Mouse (Mus musculus) heart, postnatal 10 days (tissue): ENCODE results near the gene Ipmk. TPM values are rescaled to one million over a fixed set of nuclear protein-coding genes. Genes with fewer than 3 reads are reported as not detected.

Experiments used
- DNase-seq, 2 experiments: peaks; one replicate each; pipeline ENCODE4 v3.0.0; 2021
- intact Hi-C: fragments of 180-260 bp; cut with DNase I; formaldehyde crosslinking; loops from one replicate; pipeline ENCODE4 v1.15.1; 2025
- total RNA-seq, 2 experiments: library from RNA; stranded (reverse); gene quantifications; 2 replicates each; pipeline ENCODE4 v1.2.3; 2021

The Ipmk gene
- total RNA-seq, 2 experiments from 2014 or later = 14.9 to 15.0 TPM

DNA sequence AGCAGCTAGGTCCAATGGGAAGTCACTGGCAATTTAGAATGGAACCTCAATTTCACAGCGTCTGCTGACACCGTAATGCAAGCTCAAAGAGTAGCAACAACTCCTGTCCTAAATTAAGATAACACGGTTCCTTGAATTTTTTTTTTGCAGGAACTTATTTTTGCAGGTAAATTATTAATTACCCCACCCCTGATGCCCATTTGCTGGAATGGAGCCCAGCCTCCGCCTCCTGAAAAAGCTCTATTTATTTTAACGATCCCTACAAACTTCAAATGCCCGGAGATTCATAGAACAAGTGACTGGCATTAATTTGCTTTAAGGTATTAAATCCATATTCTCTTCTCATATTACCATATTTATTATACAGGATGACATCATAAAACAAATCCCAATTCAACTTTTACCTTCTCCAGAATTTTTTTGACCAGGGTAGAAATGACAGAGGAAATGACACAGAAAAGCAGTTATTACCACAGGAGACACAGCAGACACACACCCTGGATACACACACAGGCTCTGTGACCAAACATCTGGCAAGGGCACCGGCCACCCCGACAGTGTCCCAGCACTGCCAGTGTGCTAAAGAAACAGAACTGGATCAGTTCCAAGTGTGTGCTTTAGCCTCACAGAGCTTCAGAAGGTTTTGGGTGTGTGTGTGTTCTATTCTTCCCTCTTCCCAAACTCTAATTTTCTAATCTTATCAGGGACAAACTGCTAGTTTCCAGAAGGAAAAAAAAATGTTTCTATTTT lies 9.2 kb upstream of the Ipmk start:
- DNase-seq = no peak
- intact Hi-C loops = no loop called here

DNA sequence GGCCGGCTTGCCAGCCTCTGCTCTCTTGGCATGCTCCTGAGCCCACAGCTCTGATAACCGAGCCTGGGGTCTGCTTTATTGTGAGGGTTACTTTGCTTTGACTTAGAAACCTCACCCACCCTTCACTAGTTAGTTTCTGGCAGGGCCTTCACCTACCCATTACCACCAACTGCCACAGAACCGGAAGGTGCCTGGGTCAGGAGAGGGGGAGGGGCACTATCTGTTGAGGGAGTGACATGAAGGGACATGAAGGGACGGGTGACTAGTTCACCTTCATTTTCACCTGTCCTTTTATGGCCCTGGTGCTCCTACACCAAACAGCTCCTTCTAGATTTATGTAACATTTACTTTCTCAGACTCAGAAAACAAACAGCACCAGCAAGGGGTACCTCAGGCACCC lies 8.1 kb upstream of the Ipmk start:
- no peak for DNase-seq
- intact Hi-C loops = no loop called here

DNA sequence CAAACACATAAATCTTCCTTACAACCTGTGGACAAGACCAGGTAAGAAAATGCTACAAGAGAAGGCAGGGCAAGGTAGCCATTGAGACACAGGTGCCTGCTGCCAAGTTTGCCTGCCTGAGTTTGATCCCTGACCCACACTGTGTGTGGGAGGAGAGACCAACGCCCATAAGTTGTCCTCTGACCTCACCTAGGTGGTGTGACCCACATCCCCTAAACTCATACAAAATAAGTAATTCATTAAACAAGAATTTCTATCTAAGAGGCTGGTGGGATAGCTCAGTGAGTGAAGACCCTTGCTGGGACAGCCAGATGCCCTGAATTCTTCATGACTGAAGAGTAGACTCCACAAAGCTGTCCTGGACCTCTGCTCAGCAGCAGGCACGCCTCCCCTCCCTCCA lies 7.4 kb upstream of the Ipmk start:
- no peak for DNase-seq
- intact Hi-C loops = no loop called here

DNA sequence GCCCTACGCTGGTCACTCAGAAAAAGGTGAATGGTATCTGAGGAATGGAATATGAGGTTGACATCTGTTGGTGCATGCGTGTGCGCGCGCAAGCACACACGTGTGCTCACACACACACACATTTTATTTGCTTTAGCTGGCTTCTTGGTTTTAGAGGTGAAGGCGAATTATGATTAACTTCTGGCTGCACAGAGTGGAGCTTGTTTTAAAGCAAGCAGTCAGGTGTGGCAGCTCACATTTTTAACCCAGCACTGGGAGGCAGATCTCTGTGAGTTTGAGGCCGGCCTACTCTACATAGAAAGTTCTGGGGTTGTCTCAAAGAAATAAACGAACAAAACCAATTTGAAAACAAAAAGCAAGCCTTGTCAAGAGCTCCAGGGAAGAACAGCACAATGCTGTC lies 6.3 kb upstream of the Ipmk start:
- DNase-seq = no peak
- intact Hi-C loops = no loop called here

DNA sequence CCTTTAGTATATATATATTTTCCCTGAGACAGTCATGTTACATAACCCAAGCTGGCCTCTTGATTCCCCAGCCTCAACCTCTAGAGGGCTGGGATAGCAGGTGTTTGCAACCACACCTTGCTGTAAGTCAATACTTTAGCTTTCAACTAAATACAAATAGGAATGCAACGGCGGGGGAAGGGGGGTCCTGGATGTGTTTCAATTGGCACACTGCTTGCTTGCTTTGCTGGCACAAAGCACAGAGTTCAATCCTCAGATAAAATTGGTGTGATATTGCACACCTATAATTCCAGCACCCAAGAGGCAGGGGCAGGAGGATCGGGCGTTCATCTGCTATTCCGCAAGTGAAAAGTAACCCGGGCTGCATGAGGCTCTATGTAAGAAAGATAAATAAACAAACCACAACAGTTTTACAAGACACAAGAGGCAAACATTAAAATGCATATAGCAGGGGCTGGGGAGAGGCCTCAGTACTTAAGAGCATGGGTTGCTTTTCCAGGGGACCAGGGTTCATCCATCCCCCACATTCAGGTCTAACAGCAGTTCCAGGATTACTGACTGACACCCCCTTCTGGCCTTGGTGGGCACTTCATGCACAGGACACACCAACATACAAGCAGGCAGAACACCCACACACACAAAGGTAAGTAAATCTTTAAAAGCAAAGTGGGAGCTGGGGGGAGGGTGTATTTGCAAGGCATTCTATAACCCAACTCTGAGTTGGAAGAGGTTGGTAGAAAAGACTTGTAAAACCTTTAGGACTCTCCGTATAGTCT lies 5.3 kb upstream of the Ipmk start:
- DNase-seq = no peak
- intact Hi-C loops = no loop called here

DNA sequence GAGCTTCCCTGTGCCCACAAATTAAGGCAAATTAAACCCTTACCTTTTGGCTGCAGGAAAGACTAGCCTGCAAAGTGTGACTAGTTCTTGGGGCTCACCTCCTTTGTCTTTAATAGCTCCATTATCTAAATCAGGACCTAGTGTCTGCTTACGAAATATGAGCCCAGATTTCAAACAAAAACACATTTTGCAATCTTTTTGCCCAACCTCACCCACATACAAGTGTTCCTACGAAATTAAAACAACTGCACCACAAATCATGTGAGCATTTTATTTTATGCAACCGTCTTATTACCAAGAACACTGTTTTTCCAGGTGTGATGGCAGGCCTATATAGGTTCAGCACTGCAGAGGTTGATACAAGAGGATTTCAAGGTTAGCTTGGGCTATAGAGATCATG lies 4.4 kb upstream of the Ipmk start:
- intact Hi-C loops = no loop called here
- DNase-seq = no peak

DNA sequence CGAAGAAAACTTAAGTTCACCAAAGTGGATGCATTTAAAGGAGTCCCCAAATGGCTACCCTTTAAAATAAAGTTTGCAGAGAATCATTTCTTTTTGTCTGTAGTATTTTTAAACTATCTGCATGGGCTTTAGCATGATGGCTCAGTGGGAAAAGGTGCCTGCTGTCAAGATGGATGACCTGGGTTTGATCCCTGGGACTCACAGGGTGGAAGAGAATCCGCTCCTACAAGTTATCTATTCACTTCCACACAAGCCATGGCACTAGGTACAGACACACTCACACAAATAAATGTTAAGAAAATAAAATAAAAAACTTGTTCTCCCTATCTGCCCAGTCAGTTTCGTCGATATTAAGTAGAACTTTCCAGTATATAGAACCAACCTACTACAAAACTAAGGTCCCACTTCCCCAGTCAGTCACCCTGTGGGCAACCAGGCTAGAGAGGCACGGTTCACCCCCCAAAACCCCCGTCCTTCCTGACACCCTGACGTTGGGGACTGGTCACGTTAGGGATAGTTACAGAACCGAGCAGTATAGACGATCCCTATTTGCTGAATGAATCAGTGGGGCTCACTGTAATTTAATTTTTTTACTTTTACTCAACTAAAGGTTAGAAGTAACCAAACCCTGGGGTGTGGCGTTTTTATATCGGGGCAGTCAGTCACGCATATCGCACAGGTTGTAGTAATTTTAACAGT lies 3.8 kb upstream of the Ipmk start:
- intact Hi-C loops = no loop called here
- DNase-seq = no peak

DNA sequence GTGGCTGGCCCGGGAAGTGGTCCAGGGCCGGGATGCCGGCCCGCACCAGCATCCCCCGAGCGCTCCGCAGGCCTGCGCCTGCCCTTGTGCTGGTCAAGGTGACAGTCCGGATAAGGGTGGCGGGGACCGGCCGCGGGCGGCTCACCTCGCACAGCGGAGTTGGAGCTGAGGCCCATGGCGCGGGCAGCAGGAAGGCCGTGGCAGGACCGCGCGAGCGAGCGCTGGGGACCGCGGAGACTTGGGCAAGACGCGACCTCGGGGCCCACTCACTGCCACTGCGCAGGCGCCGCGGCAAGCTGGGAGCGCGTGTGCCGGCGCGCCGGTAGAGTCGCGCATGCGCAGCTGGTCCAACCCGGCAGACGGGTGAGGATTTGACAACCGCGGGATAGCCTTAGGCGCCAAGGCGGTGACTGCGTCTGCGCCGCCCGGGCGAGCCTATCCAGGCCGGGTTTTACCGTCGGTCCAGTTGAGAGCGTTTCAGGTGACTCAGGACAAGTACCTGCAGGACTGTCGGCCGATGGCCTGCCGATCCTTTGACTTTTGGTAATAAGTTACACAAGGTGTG lies 2.9 kb upstream of the Ipmk start, which contains the start of gene Cisd1:
TSS of gene Cisd1 (minus strand) at position 376 of the 565 bp plus-strand sequence.
- peak; percentile 94 to 96 for DNase-seq
- intact Hi-C loops = no loop called here

DNA sequence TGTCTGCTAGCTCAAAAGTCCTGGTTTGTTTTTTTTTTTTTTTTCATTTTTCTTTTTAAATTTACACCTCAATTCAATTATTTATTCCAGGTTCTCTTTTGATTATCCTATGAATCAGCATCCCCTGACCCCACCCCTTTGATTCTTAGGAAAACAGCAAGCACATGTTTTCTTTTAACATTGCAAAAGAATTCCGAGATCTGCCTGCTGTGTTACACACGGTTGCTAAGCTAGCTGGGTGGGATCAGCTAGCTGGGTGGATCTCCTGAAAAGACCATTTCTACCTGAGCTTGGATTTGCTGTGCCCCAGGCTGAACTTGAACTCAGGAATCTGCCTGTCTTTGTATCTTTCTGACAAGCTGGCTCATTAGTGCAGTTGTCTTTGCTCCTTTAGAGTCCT lies 1.5 kb upstream of the Ipmk start:
- DNase-seq = no peak
- intact Hi-C loops = no loop called here

DNA sequence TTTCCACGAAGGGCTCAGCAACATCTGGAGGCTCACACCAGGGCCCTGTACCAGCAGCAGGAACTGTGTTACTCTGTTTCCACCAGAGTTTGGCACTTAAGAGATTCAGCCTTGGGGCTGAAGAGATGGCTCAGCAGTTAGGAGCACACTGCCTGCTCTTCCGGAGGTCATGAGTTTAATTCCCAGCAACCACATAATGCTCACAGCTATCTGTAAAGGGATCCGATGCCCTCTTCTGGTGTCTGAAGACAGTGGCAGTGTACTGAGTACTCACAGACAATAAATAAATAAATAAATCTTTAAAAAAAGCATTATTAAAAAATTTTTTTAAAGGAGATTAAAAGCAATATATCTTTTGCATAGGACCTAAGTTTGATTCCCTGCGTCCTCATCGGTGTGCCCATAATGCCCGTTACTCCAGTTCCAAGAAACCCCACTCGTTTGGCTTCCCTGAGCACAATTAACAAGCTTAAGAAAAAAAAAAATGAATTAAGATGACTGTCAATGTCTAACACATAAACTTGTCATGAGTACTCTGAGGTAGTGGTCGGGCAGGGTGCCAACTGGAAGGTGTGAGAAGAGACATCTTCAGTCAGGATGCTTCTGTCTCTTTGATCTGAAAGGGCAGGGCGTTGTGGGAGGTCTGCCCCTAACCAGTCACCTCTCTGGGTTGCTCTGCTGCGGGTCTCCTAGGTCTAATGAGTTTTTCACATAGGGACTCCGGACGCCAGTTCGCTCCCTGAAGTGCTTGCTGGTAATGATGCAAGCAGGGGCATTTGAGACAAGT lies 648 bp upstream of the Ipmk start:
- no peak for DNase-seq

DNA sequence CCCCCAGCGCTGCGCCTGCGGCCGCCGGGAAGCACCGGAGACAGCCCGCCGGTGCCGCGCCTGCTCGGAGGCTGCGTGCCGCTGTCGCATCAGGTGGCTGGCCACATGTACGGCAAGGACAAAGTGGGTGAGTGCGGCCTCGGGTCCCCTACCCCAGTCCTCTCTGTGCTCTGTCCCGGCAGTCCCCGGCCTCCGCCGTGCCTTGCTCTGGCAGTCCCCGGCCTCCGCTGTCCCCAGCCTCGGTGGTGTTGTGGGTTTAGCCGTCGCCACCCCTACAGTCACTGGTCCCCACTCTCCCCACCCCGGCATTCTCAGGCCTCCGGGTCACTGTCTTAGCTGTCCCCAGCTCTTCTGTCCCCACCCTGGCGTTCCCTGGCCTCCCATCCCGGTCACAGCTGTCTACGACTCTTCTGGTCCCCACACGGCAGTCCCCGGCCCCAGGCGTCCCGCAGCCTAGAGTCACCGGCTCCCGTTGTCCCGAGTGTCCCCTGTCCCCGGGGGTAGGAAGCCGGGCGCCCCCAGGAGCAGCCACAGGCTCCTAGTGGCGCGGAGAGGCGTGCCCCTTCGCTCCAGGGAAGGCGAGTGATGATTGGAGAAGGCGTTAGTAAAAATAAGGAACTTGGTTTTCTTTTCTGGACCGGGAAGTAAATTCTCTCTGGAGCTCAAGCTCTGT lies 537 bp downstream of the Ipmk start:
- intact Hi-C loops = no loop called here
- peak; percentile 63 to 69 for DNase-seq

More for the DNA sequence above, 648 bp upstream of the Ipmk start:
- intact Hi-C loops = no loop called here

DNA sequence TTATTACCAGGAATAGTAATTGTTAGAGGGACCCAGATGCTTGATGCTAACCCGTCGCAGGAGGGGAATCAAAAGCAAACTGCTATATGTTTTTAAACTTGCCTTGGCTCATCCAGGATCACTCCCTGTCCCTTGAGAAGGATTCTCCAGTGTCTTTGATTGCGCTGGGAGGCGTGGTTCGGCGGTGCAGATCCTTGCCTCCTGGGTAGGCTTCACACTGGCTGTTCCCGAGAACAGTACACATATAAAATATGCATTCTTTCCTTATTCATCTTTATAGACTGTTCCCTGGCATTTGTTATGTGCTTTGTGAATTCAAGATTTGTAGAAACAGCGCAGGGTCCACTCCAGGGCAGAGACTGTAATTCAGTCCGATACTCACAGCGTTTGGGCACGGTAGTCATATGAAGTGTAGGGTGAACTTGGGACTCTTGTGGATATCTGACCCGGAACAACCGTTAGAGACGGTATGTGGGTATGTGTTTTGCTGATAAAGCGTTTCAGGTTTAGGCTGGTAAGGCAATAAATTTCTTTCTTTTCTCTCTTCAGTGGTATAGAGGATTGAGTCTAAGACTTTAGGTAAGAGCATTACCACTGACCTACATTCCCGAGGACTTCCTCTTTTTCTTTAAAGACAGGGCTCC lies 1.2 kb downstream of the Ipmk start:
- intact Hi-C loops = no loop called here
- DNase-seq = peak in 1 of 2 experiments; percentile 33

DNA sequence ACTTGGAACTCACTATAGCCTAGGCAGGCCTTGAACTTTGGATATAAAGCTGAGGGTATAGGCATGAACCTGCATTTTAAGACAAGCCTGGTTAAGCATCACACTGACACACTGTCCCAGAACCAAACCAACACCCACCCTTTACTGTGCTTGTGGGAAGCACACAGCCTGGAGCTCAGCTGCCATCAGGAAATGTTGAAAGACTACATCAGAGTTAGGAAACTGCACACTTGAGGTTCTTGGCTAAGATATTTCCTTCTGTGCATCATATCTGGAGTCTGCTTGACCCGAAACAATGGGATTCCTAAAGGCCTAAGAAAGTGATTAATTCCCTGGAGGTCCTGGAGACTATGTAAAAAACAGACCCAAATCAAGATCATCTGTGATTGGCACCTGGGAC lies 1.7 kb downstream of the Ipmk start:
- intact Hi-C loops = no loop called here
- no peak for DNase-seq

DNA sequence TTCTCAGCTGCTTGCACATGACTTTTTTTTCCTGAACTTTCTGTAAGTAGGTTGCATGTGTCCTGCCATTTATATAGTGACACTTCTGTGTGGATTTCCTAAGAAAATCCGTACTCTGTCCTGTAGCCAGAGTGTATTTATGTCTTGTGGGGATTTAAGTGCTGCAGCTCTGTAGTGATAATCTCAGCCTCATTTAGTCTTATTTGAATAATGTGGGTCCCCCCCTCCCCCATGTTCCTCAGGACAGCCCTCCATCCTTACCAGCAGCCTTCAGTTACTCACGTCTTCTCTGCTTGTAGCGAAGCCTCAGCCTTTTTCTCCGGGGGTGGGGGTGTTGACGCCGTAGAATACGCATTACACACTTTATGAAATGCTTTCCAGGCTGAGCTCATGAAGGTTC lies 3.7 kb downstream of the Ipmk start:
- DNase-seq = no peak
- intact Hi-C loops = no loop called here

DNA sequence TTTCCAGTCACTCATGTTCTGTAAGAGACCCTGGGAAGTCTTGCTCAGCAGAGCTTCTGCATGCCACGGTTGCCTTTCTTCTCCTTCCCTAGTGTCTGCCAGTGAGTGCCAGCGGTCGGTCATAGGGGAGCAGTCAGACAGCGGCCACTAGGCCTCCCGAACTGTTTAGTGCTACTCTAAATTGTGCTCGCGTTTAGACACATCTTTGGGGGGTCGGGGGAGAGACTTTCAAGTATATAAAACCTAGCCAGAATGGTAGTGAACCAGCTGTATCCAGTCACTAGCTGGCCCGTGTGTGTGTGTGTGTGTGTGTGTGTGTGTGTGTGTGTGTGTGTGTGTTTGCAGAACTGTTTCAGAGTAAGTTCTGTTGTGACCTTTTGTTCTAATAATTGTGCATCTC lies 6.3 kb downstream of the Ipmk start:
- intact Hi-C loops = no loop called here
- no peak for DNase-seq

DNA sequence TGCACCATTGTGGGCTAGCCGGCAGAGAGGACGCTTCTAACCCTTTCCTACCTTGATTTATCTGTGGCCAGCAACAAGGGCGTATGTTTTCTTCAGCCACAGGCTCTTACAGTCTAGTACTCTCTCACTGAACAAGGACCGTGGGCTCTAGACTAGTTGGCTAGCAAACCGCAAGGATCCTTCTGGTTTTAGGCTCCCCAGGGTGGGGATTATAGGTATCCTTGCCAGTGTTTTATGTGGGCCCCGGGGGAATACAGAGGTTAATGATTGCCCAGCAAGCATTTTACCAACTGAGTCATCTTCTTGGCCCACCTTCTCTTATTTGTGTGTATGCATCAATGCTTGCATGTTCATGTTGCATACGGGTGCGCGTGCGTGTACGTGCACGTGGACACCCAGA lies 7.4 kb downstream of the Ipmk start:
- DNase-seq = no peak
- intact Hi-C loops = no loop called here

DNA sequence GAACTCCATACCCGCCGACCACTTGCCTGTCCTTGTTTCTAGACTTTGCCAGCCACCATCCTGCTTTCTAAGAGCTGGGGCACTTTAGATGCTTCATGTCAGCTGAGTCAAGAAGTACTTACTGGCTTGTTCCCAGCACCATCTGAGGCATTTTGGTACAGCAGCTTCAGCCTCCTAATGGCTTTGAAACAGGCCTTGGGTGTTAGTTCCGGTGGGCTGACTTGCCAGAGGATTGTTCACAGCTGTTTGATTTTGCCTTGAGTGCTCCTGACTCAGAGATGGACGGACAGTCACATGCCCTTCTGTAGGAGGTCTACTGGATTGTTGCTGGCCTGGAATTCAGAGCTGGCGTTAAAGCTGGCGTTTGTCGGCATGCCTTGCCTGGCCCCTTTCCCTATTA lies 13.5 kb downstream of the Ipmk start:
- DNase-seq = no peak
- intact Hi-C loops = no loop called here

DNA sequence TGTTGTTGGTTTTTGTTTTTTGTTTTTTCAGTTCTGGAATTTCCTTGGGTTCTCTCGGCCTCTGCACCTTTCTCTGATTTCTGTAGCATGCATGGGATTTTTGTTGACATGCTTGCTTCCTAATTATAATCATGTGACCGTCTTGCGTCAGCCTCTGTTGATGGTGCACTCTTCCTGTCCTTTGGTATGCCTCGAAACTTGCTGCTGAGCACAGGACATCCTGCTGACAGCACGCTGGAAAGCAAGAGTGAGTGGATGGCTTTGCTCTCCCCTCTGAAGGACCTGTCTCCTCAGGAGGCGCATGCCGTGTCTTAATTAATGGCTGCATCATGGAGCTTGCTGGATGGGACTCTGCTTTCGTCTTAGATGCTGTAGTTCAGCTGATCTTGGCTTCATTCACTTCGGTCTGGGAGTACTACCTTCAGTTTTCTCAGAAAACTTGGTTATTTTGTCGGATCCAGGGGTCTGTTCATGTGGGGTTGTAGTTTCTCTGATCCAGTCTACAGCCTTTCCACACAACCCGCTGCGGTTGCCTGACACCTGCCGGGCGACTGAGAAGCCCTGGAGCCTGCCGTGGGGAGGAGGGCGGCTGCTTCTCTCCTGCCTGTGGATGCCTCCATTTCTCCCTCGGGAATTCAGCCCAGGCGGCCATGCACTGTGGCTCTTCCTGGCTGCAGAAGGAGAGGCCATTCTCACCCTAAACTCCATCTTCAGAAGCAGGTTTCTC lies 14.4 kb downstream of the Ipmk start:
- intact Hi-C loops = no loop called here
- peak; percentile 22 to 39 for DNase-seq

DNA sequence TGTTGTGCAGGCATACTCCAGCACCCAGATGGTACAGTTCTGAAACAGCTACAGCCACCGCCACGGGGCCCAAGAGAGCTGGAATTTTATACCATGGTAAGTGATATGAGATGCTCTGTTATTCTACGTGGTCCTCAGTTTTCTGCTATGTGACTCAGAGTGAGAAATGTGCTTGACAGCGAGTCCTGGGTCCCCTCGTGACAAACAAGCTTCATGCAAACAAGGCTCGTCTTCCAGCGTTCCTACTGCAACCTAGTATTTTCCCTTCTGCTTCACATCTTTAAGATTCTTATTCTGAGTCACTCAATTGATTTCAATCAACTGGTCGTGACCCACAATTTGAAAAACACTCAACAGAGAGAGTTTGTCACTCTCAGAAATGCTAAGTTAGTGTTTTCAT lies 15.9 kb downstream of the Ipmk start:
- intact Hi-C loops = no loop called here
- no peak for DNase-seq
